Mouse (Mus musculus): Measurements from ENCODE around the gene Tsc22d3. TPM values are rescaled to one million over a fixed set of nuclear protein-coding genes. Genes with fewer than 3 reads are reported as not detected.

Tsc22d3 gene
- polyA plus RNA-seq, 1 experiment = 95.0 TPM

GRCm38 (mm10) chrX:140601311-140601710, 852 bp upstream of the Tsc22d3 start:
- no peaks in the 10 kb centered on the region for H3K36me3 ChIP-seq (ENCODE audit: control insufficient read depth, insufficient read depth, low read length)
- H3K27me3 ChIP-seq (ENCODE audit: control insufficient read depth, insufficient read depth, low read length) = peaks cover 13% of the 10 kb centered on the region
- H3K4me3 ChIP-seq (ENCODE audit: control insufficient read depth, insufficient read depth, low read length) = no peak overlapping the region
- no peak for DNase-seq
- H3K4me1 ChIP-seq (replicated peaks; ENCODE audit: control insufficient read depth, insufficient read depth, low read length) = peaks cover 12% of the 10 kb centered on the region
- no peak overlapping the region for H3K27ac ChIP-seq (ENCODE audit: control insufficient read depth, insufficient read depth, low read length)
- WGBS = 28% methylated on average over 4 of the region's 4 CpGs
- TF ChIP-seq CTCF (IDR thresholded peaks at IDR 0.05; ENCODE audit: borderline replicate concordance, control insufficient read depth, extremely low read depth, insufficient read depth, low read length, poor library complexity) (no peak), POLR2A (IDR thresholded peaks at IDR 0.05; ENCODE audit: control insufficient read depth, extremely low read depth, insufficient read depth, low read length, poor library complexity) (no peak)

GRCm38 (mm10) chrX:140599561-140600409, 674 bp downstream of the Tsc22d3 start:
- Histone ChIP-seq H3K27me3 (ENCODE audit: control insufficient read depth, insufficient read depth, low read length) (peaks cover 13% of the 10 kb centered on the region), H3K4me3 (ENCODE audit: control insufficient read depth, insufficient read depth, low read length) (peak overlapping the region; percentile 47), H3K4me1 (replicated peaks; ENCODE audit: control insufficient read depth, insufficient read depth, low read length) (peaks cover 12% of the 10 kb centered on the region), H3K36me3 (ENCODE audit: control insufficient read depth, insufficient read depth, low read length) (no peaks in the 10 kb centered on the region), H3K27ac (ENCODE audit: control insufficient read depth, insufficient read depth, low read length) (no peak overlapping the region)
- 0 out of 2 replicates have a peak, but pooled peaks have one; percentile 16 for TF ChIP-seq CTCF (IDR thresholded peaks at IDR 0.05; ENCODE audit: borderline replicate concordance, control insufficient read depth, extremely low read depth, insufficient read depth, low read length, poor library complexity)
- no peak for TF ChIP-seq POLR2A (IDR thresholded peaks at IDR 0.05; ENCODE audit: control insufficient read depth, extremely low read depth, insufficient read depth, low read length, poor library complexity)
- WGBS = 4% methylated on average over 66 of the region's 78 CpGs
- DNase-seq = peak; percentile 4

- Histone ChIP-seq H3K27me3 (ENCODE audit: control insufficient read depth, insufficient read depth, low read length) (peaks cover 13% of the 10 kb centered on the region), H3K4me1 (replicated peaks; ENCODE audit: control insufficient read depth, insufficient read depth, low read length) (peaks cover 12% of the 10 kb centered on the region), H3K27ac (ENCODE audit: control insufficient read depth, insufficient read depth, low read length) (no peak overlapping the region), H3K36me3 (ENCODE audit: control insufficient read depth, insufficient read depth, low read length) (no peaks in the 10 kb centered on the region), H3K4me3 (ENCODE audit: control insufficient read depth, insufficient read depth, low read length) (peak overlapping the region; percentile 47)
- no peak for TF ChIP-seq POLR2A (IDR thresholded peaks at IDR 0.05; ENCODE audit: control insufficient read depth, extremely low read depth, insufficient read depth, low read length, poor library complexity)
- peak; percentile 49 for DNase-seq
- WGBS = 10% methylated on average over 28 of the region's 109 CpGs
Measured at GRCm38 (mm10) chrX:140598850-140599560, 1.5 kb downstream of the Tsc22d3 start.

- 3% methylated on average over 43 of the region's 48 CpGs for WGBS
- H3K36me3 ChIP-seq (ENCODE audit: control insufficient read depth, insufficient read depth, low read length) = no peaks in the 10 kb centered on the region
- peaks cover 13% of the 10 kb centered on the region for H3K27me3 ChIP-seq (ENCODE audit: control insufficient read depth, insufficient read depth, low read length)
- peaks cover 12% of the 10 kb centered on the region for H3K4me1 ChIP-seq (replicated peaks; ENCODE audit: control insufficient read depth, insufficient read depth, low read length)
- H3K4me3 ChIP-seq (ENCODE audit: control insufficient read depth, insufficient read depth, low read length) = peak overlapping the region; percentile 47
- peak; percentile 12 for DNase-seq
- H3K27ac ChIP-seq (ENCODE audit: control insufficient read depth, insufficient read depth, low read length) = no peak overlapping the region
- TF ChIP-seq POLR2A (IDR thresholded peaks at IDR 0.05; ENCODE audit: control insufficient read depth, extremely low read depth, insufficient read depth, low read length, poor library complexity) (no peak), CTCF (IDR thresholded peaks at IDR 0.05; ENCODE audit: borderline replicate concordance, control insufficient read depth, extremely low read depth, insufficient read depth, low read length, poor library complexity) (no peak)
Measured at GRCm38 (mm10) chrX:140598194-140598849, 2.1 kb downstream of the Tsc22d3 start.

- DNase-seq = no peak
- WGBS = 93% methylated on average over 3 of the region's 3 CpGs
- no peak for TF ChIP-seq POLR2A (IDR thresholded peaks at IDR 0.05; ENCODE audit: control insufficient read depth, extremely low read depth, insufficient read depth, low read length, poor library complexity)
- no peak for TF ChIP-seq CTCF (IDR thresholded peaks at IDR 0.05; ENCODE audit: borderline replicate concordance, control insufficient read depth, extremely low read depth, insufficient read depth, low read length, poor library complexity)
- H3K36me3 ChIP-seq (ENCODE audit: control insufficient read depth, insufficient read depth, low read length) = no peaks in the 10 kb centered on the region
- no peaks in the 10 kb centered on the region for H3K4me1 ChIP-seq (replicated peaks; ENCODE audit: control insufficient read depth, insufficient read depth, low read length)
- H3K27me3 ChIP-seq (ENCODE audit: control insufficient read depth, insufficient read depth, low read length) = no peaks in the 10 kb centered on the region
- H3K4me3 ChIP-seq (ENCODE audit: control insufficient read depth, insufficient read depth, low read length) = no peak overlapping the region
- no peak overlapping the region for H3K27ac ChIP-seq (ENCODE audit: control insufficient read depth, insufficient read depth, low read length)
Measured at GRCm38 (mm10) chrX:140591176-140591575, 9.3 kb downstream of the Tsc22d3 start.

- no peak for TF ChIP-seq CTCF (IDR thresholded peaks at IDR 0.05; ENCODE audit: borderline replicate concordance, control insufficient read depth, extremely low read depth, insufficient read depth, low read length, poor library complexity)
- TF ChIP-seq POLR2A (IDR thresholded peaks at IDR 0.05; ENCODE audit: control insufficient read depth, extremely low read depth, insufficient read depth, low read length, poor library complexity) = no peak
Measured at GRCm38 (mm10) chrX:140590142-140590541, 10.3 kb downstream of the Tsc22d3 start.

More at GRCm38 (mm10) chrX:140590142-140590541, 10.3 kb downstream of the Tsc22d3 start:
- WGBS = 90% methylated on average over 2 of the region's 2 CpGs
- no peak for DNase-seq
- Histone ChIP-seq H3K4me1 (replicated peaks; ENCODE audit: control insufficient read depth, insufficient read depth, low read length) (no peaks in the 10 kb centered on the region), H3K27me3 (ENCODE audit: control insufficient read depth, insufficient read depth, low read length) (no peaks in the 10 kb centered on the region), H3K27ac (ENCODE audit: control insufficient read depth, insufficient read depth, low read length) (no peak overlapping the region), H3K4me3 (ENCODE audit: control insufficient read depth, insufficient read depth, low read length) (no peak overlapping the region), H3K36me3 (ENCODE audit: control insufficient read depth, insufficient read depth, low read length) (no peaks in the 10 kb centered on the region)
